Mouse (Mus musculus): ENCODE measurements around the gene Washc2. TPM values are rescaled to one million over a fixed set of nuclear protein-coding genes. Genes with fewer than 3 reads are reported as not detected.
"Not testable (repeated sequence)": the region's sequence is repeated elsewhere in the genome, so short reads cannot be mapped to it uniquely, and the experiment has no call there.

Gene Washc2
- 15.4 and 15.7 TPM in 2 replicates for polyA plus RNA-seq (2012; rRNA removed)
- polyA plus RNA-seq (2014; fragmentation: Nextera tagmentation; extraction: Ambion mirVana): 8.6 and 9.8 TPM in 2 replicates

DNA sequence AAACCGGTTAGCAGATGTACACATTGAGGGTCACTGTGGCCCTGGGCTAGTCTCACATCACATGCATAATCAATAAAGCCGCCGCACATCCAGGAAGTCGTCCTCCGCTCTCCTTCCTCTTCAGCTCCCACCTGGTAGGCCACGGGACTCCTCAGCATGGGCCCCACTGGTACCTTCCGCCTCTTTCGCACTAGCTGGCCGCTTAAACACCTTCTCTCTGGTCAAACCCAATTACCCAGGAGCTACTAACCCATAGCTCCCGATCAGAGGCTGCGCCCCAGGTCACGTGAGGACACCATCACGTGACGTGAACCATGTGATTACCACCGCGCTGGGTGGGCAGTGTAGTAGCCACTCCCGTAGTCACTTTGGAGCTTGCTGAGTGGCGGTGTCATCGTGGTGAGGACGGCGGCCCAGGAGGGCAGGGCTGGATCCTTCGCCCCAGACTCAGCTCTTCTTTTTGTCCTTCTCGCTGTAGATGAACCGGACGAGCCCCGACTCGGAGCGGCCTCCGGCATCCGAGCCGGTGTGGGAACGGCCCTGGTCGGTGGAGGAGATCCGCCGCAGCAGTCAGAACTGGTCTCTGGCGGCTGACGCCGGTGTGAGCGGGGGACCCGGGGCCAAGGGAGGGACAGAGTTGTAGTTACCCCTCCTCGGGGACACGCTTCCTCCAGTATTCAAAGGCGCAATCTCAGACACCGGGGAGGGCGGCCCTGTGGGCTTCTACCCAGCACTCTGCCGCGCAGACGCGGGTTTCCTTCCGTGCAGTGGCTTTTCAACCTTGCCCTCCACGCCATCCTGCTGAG, at the start of gene Washc2:
Washc2 (plus strand) TSS at position 310 of the 806 bp plus-strand sequence.
- peak within 1 kb of the TSS; percentile 99 for H3K4me2 ChIP-seq (ENCODE audit: low read depth)
- under 1% methylated on average over 51 of the region's 51 CpGs for WGBS (ENCODE audit: insufficient replicate concordance)
- TF ChIP-seq CTCF (IDR thresholded peaks at IDR 0.05; ENCODE audit: low read depth): no peak; the same call in 1 of the 2 replicates
- no peak for TF ChIP-seq EP300 (IDR thresholded peaks at IDR 0.05; ENCODE audit: low read depth)
- peak within 1 kb of the TSS; percentile 78 for H3K9ac ChIP-seq (replicated peaks)
- peaks cover 0 to 4% of the 10 kb centered on the region in 2 experiments; a peak in 1 of 4 replicates for H3K4me1 ChIP-seq (replicated peaks; ENCODE audit: control insufficient read depth in 2 of 2, insufficient read depth in 2 of 2, low read length in 1 of 2)
- H3K9me3 ChIP-seq (ENCODE audit: control insufficient read depth, low read length): no peaks in the 10 kb centered on the region
- no peaks in the 10 kb centered on the region for H3K27me3 ChIP-seq (ENCODE audit: control insufficient read depth, insufficient read depth, low read length)
- DNase-seq (ENCODE audit: low read depth in 3 of 3, low spot score in 3 of 3): peak; percentile 91 to 93 (median 92)
- peak within 1 kb of the TSS; percentile 67 for H3K27ac ChIP-seq
- ATAC-seq (ENCODE audit: insufficient read depth): peak; percentile 97
- peak within 1 kb of the TSS; percentile 77 to 88 for H3K4me3 ChIP-seq (ENCODE audit: insufficient read depth in 1 of 2, low read depth in 2 of 2, low read length in 2 of 2)
- H3K36me3 ChIP-seq (replicated peaks; ENCODE audit: control insufficient read depth, insufficient read depth, low read depth): no peaks in the 10 kb centered on the region; the same call in 1 of the 2 replicates

DNA sequence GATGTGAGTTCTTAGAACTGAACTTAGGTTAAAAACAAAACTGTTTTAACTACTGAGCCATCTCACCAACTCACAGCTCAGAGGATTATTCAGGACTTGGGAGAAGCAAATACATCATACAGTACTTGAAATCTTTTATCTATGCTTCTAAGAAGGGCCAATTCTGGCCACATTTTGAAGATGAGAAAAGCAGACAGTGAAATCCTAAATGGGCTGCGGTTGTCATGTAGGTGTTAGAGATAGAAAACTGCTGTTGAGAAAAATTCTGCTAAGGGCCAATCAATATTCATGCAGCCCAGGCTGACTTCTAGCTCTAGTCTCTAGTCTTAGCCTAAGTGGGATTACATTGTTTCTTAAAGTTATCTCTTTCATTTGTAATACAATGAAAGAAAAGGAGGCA, 41.5 kb upstream of the Washc2 start:
- Histone ChIP-seq H3K4me1 (replicated peaks; ENCODE audit: control insufficient read depth in 2 of 2, insufficient read depth in 2 of 2, low read length in 1 of 2) (no peaks in the 10 kb centered on the region), H3K27ac (no peak overlapping the region), H3K9ac (replicated peaks) (no peak overlapping the region), H3K4me2 (ENCODE audit: low read depth) (no peak overlapping the region), H3K27me3 (ENCODE audit: control insufficient read depth, insufficient read depth, low read length) (no peaks in the 10 kb centered on the region), H3K4me3 (ENCODE audit: insufficient read depth in 1 of 2, low read depth in 2 of 2, low read length in 2 of 2) (no peak overlapping the region), H3K9me3 (ENCODE audit: control insufficient read depth, low read length) (no peaks in the 10 kb centered on the region), H3K36me3 (replicated peaks; ENCODE audit: control insufficient read depth, insufficient read depth, low read depth) (no peaks in the 10 kb centered on the region)
- ATAC-seq (ENCODE audit: insufficient read depth) (no peak), DNase-seq (ENCODE audit: low read depth in 3 of 3, low spot score in 3 of 3) (no peak)
- no peak for TF ChIP-seq EP300 (IDR thresholded peaks at IDR 0.05; ENCODE audit: low read depth)
- TF ChIP-seq CTCF (IDR thresholded peaks at IDR 0.05; ENCODE audit: low read depth): no peak
- WGBS (ENCODE audit: insufficient replicate concordance): 79% methylated on average over 1 of the region's 1 CpGs

DNA sequence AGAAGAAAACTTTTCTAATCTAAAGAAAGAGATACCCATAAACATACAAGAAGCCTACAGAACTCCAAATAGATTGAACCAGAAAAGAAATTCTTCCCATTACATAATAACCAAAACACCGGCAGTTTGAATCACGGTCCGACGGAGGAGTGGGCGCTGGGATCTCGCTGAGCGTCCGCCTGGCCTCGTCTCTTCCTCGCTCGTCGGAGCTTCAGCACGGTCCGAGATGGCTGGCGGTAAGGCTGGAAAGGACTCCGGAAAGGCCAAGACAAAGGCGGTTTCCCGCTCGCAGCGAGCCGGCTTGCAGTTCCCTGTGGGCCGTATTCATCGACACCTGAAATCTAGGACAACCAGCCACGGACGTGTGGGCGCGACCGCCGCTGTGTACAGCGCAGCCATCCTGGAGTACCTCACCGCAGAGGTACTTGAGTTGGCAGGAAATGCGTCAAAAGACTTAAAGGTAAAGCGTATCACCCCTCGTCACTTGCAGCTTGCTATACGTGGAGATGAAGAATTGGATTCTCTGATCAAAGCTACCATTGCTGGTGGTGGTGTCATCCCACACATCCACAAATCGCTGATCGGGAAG, 34.2 kb upstream of the Washc2 start:
- H3K9ac ChIP-seq (replicated peaks); ATAC-seq (ENCODE audit: insufficient read depth); H3K9me3 ChIP-seq (ENCODE audit: control insufficient read depth, low read length); H3K4me3 ChIP-seq (ENCODE audit: insufficient read depth in 1 of 2, low read depth in 2 of 2, low read length in 2 of 2); H3K4me2 ChIP-seq (ENCODE audit: low read depth); H3K27ac ChIP-seq; H3K27me3 ChIP-seq (ENCODE audit: control insufficient read depth, insufficient read depth, low read length); DNase-seq (ENCODE audit: low read depth in 3 of 3, low spot score in 3 of 3); H3K36me3 ChIP-seq (replicated peaks; ENCODE audit: control insufficient read depth, insufficient read depth, low read depth); H3K4me1 ChIP-seq (replicated peaks; ENCODE audit: control insufficient read depth in 2 of 2, insufficient read depth in 2 of 2, low read length in 1 of 2): not testable (repeated sequence)
- WGBS (ENCODE audit: insufficient replicate concordance): 72% methylated on average over 35 of the region's 37 CpGs

DNA sequence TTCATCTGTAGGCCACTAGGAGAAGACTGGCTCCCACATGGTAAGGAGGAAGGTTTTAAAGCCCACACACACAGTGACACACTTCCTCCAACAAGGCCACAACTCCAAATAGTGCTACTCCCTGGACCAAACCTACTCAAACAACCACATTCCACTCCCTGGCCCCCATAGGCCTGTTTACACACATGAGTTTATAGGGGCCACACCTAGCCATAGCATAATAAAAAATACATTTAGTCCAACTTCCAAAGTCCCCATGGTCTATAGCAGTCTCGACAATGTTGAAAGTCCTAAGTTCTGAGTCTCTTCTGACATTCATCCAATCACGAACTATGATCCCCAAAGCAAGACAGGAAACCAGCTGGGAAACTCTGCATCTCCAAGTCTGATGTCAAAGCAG, 29.5 kb upstream of the Washc2 start:
- no peaks in the 10 kb centered on the region for H3K4me1 ChIP-seq (replicated peaks; ENCODE audit: control insufficient read depth in 2 of 2, insufficient read depth in 2 of 2, low read length in 1 of 2)
- no peaks in the 10 kb centered on the region for H3K36me3 ChIP-seq (replicated peaks; ENCODE audit: control insufficient read depth, insufficient read depth, low read depth)
- DNase-seq (ENCODE audit: low read depth in 3 of 3, low spot score in 3 of 3) (no peak), ATAC-seq (ENCODE audit: insufficient read depth) (no peak)
- H3K9me3 ChIP-seq (ENCODE audit: control insufficient read depth, low read length): no peaks in the 10 kb centered on the region
- no peak overlapping the region for H3K27ac ChIP-seq
- H3K9ac ChIP-seq (replicated peaks): no peak overlapping the region
- no peak overlapping the region for H3K4me3 ChIP-seq (ENCODE audit: insufficient read depth in 1 of 2, low read depth in 2 of 2, low read length in 2 of 2)
- no peaks in the 10 kb centered on the region for H3K27me3 ChIP-seq (ENCODE audit: control insufficient read depth, insufficient read depth, low read length)
- TF ChIP-seq CTCF (IDR thresholded peaks at IDR 0.05; ENCODE audit: low read depth) (no peak), EP300 (IDR thresholded peaks at IDR 0.05; ENCODE audit: low read depth) (no peak)
- 58% methylated on average over 2 of the region's 2 CpGs for WGBS (ENCODE audit: insufficient replicate concordance)
- no peak overlapping the region for H3K4me2 ChIP-seq (ENCODE audit: low read depth)

DNA sequence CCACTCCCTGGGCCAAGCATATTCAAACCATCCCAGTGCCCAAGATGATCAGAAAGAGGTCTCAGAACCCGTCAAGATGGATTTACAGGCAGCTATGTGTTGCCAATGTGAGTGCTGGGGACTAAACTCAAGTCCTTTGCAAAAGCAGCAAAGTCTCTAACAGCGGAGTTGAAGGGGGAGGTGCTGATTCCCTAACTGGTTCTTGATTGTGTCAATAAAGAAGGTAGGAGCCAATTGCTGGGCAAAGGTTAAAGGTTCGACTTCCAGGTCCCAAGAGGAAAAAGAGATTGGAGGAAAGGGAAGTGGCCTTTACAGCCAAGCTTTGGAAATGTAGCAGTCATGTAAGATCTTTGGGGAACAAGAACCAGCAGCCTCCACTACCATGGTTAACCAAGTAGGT, 27.1 kb upstream of the Washc2 start:
- WGBS (ENCODE audit: insufficient replicate concordance): 48% methylated on average over 3 of the region's 3 CpGs
- TF ChIP-seq CTCF (IDR thresholded peaks at IDR 0.05; ENCODE audit: low read depth) (no peak), EP300 (IDR thresholded peaks at IDR 0.05; ENCODE audit: low read depth) (no peak)
- Histone ChIP-seq H3K27ac (no peak overlapping the region), H3K4me3 (ENCODE audit: insufficient read depth in 1 of 2, low read depth in 2 of 2, low read length in 2 of 2) (no peak overlapping the region), H3K9me3 (ENCODE audit: control insufficient read depth, low read length) (no peaks in the 10 kb centered on the region), H3K4me2 (ENCODE audit: low read depth) (no peak overlapping the region), H3K9ac (replicated peaks) (no peak overlapping the region), H3K27me3 (ENCODE audit: control insufficient read depth, insufficient read depth, low read length) (no peaks in the 10 kb centered on the region), H3K4me1 (replicated peaks; ENCODE audit: control insufficient read depth in 2 of 2, insufficient read depth in 2 of 2, low read length in 1 of 2) (no peaks in the 10 kb centered on the region), H3K36me3 (replicated peaks; ENCODE audit: control insufficient read depth, insufficient read depth, low read depth) (no peaks in the 10 kb centered on the region)
- DNase-seq (ENCODE audit: low read depth in 3 of 3, low spot score in 3 of 3) (no peak), ATAC-seq (ENCODE audit: insufficient read depth) (no peak)

All from liver, embryonic 14.5 days (tissue).